Mouse (Mus musculus) regulatory T cell (primary cell): ENCODE data around the gene Olfr160.

ENCODE experiments used
- in situ Hi-C: fragments of 300-600 bp; cut with MboI, MseI; formaldehyde crosslinking; loops from one replicate; pipeline ENCODE4 v1.15.1; 2025; ENCODE audit warnings: high pct_unique_total_duplicates

Olfr160 gene

GRCm38 (mm10) chr9:37716150-37716549 lies at the start of gene Olfr160:
Gene Olfr160, minus strand, starts transcription at chr9:37716250.
- in situ Hi-C loops, result no loop called here

- in situ Hi-C loops, result loop anchor here (5.0 kb wide), 1 partner anchor 65 kb away; no protein-coding TSS in a partner anchor
These were observed 46.5 kb upstream of the Olfr160 start for GRCm38 (mm10) chr9:37762541-37762940.

- in situ Hi-C loops, result loop anchor here (5.0 kb wide), 1 partner anchor 66 kb away; no protein-coding TSS in a partner anchor
These were observed 45.7 kb upstream of the Olfr160 start for GRCm38 (mm10) chr9:37761728-37762127.

- in situ Hi-C loops, result no loop called here
These were observed 36.0 kb upstream of the Olfr160 start for GRCm38 (mm10) chr9:37752006-37752405.

GRCm38 (mm10) chr9:37751467-37751866 lies 35.4 kb upstream of the Olfr160 start:
- in situ Hi-C loops, result no loop called here

GRCm38 (mm10) chr9:37750319-37751075 lies 34.4 kb upstream of the Olfr160 start:
- in situ Hi-C loops, result no loop called here

GRCm38 (mm10) chr9:37744806-37745205 lies 28.8 kb upstream of the Olfr160 start, which contains the start of gene Olfr874:
Gene Olfr874, plus strand, starts transcription at chr9:37745106.
- in situ Hi-C loops, result no loop called here

- in situ Hi-C loops, result no loop called here
These were observed 18.3 kb upstream of the Olfr160 start for GRCm38 (mm10) chr9:37734310-37734709.

- in situ Hi-C loops, result no loop called here
These were observed 25.9 kb downstream of the Olfr160 start for GRCm38 (mm10) chr9:37689970-37690686.

GRCm38 (mm10) chr9:37687941-37688303 lies 28.1 kb downstream of the Olfr160 start:
- in situ Hi-C loops, result no loop called here

GRCm38 (mm10) chr9:37687288-37687940 lies 28.6 kb downstream of the Olfr160 start:
- in situ Hi-C loops, result no loop called here

- in situ Hi-C loops, result no loop called here
These were observed 34.9 kb downstream of the Olfr160 start for GRCm38 (mm10) chr9:37681123-37681522.

GRCm38 (mm10) chr9:37675287-37675686 lies 40.8 kb downstream of the Olfr160 start:
- in situ Hi-C loops, result no loop called here

- in situ Hi-C loops, result no loop called here
These were observed 45.8 kb downstream of the Olfr160 start for GRCm38 (mm10) chr9:37670261-37670660.

- in situ Hi-C loops, result no loop called here
These were observed 46.4 kb downstream of the Olfr160 start for GRCm38 (mm10) chr9:37669678-37670077.

GRCm38 (mm10) chr9:37669115-37669514 lies 46.9 kb downstream of the Olfr160 start, which contains the start of gene Panx3:
Gene Panx3, minus strand, starts transcription at chr9:37669235.
- in situ Hi-C loops, result no loop called here

GRCm38 (mm10) chr9:37666045-37666444 lies 50.0 kb downstream of the Olfr160 start:
- in situ Hi-C loops, result no loop called here

GRCm38 (mm10) chr9:37664604-37665003 lies 51.4 kb downstream of the Olfr160 start:
- in situ Hi-C loops, result no loop called here

GRCm38 (mm10) chr9:37663210-37663609 lies 52.8 kb downstream of the Olfr160 start:
- in situ Hi-C loops, result no loop called here

GRCm38 (mm10) chr9:37659413-37659812 lies 56.6 kb downstream of the Olfr160 start:
- in situ Hi-C loops, result no loop called here
